Mouse (Mus musculus) 3134 (cell line): ENCODE measurements around the gene Kpna4.
A peak's percentile ranks its signal among the peaks of the same experiment; 100 is the strongest.

ENCODE experiments used
- DNase-seq: peaks from one replicate; pipeline ENCODE4 v3.0.0-alpha.2; 2011; ENCODE audit warnings: low spot score; ENCODE audit not compliant: insufficient read length; ENCODE audit errors: extremely low read depth

Kpna4 gene

GRCm38 (mm10) chr3:69126509-69127345 is at the start of gene Kpna4:
Gene Kpna4, minus strand, starts transcription at chr3:69127113.
- DNase-seq: peak; percentile 97

DNA sequence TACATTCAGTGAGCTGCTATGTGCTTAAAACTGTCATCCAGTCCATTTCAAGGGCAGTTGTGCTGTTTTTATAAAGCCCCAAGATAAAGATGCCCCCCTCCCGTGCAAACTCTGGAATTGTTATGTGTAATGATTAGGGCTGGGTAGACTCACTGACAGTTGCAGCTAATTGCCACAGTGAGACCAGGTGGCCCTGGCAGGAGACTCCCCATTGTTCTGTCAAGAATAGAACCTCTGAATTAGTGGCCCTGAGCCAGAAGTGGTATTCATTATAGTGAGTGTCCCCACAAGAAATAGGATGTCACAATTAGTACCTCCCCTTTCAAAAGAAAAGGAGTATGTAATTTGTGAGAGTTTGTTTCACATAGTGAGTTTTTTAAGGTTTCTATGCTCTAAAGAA is 48.3 kb upstream of the Kpna4 start:
- no peak for DNase-seq

DNA sequence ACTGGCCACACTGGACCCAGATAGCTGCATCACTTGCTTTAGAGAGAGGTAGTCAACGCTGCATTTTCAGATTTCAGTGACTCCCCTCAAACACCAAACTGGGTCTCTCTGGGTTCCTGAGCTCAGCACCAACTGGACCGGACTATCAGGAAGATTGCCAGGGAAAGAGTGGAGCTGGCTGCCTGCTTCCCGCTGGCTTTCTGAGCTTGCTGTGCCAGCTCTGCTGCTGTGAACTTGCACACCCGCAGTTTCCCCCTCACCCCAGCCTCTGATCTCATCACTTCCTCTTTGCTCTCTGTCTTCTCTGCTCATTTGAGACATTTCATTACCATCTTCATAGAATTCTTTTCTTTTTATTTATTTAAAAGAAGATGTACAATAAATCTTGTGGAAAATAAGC is 44.2 kb upstream of the Kpna4 start:
- no peak for DNase-seq

DNA sequence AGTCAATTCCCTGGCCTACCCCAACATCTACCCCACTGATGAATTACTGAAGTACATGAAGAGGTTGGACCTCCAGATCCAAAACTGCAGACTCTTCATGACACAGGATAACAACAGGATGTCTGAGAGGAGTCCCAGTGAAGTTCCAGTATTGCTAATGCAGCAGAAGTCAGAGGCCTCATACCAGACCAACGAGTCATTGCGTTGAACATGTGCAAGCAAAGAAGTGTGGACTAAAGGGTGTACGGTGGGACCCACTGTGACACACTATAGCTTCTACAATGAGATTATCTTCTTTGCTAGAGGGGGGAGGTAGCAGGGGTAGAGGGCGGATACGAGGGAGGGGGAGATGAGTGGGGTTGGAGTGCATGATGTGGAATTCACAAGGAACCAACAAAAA is 42.9 kb upstream of the Kpna4 start:
- peak; percentile 44 for DNase-seq

GRCm38 (mm10) chr3:69168724-69169123 is 41.8 kb upstream of the Kpna4 start:
- DNase-seq: peak; percentile 8

- no peak for DNase-seq
Measured at GRCm38 (mm10) chr3:69163057-69163456, 36.1 kb upstream of the Kpna4 start.

GRCm38 (mm10) chr3:69160429-69160828 is 33.5 kb upstream of the Kpna4 start:
- DNase-seq: no peak

- no peak for DNase-seq
Measured at GRCm38 (mm10) chr3:69159501-69159900, 32.6 kb upstream of the Kpna4 start.

DNA sequence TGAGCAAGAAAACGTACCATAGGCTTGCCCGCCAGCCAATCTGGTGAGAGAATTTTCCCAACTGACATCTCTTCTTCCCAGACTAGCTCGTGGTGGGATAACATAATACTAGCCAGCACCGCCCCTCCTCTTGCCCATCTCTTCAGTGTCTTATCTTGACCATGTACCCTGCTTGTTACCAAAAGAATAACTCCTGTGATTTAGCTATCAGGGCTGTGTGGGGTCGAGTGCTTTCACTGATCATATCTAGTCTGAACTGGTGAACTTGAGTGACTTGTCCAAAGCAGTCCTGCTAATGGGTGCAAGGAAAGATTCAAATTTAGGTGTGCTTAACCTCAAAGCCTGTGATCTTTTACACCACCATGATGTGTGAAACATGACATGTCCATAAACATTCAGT is 31.0 kb upstream of the Kpna4 start:
- no peak for DNase-seq

- DNase-seq: no peak
Measured at GRCm38 (mm10) chr3:69156484-69156883, 29.6 kb upstream of the Kpna4 start.

- DNase-seq: no peak
Measured at GRCm38 (mm10) chr3:69154691-69155090, 27.8 kb upstream of the Kpna4 start.

DNA sequence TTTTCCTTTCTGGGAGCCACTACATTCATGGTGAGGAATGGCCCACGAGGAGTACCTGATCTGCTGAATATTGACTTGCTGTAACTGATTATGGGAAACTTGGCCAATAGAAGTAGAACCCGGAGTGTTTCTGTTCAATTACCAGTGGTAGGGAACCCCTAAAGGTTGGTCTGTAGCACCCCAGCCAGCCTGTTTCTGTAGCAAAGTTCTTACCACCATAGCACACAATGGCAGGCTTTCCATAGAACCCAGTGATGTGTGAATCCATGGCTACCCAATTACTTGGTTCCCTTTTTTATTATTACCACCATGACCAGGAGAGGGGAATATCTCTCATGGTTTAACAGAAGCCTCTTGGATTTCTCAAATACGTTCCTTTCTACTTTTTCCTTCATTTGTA is 24.0 kb upstream of the Kpna4 start:
- DNase-seq: no peak

DNA sequence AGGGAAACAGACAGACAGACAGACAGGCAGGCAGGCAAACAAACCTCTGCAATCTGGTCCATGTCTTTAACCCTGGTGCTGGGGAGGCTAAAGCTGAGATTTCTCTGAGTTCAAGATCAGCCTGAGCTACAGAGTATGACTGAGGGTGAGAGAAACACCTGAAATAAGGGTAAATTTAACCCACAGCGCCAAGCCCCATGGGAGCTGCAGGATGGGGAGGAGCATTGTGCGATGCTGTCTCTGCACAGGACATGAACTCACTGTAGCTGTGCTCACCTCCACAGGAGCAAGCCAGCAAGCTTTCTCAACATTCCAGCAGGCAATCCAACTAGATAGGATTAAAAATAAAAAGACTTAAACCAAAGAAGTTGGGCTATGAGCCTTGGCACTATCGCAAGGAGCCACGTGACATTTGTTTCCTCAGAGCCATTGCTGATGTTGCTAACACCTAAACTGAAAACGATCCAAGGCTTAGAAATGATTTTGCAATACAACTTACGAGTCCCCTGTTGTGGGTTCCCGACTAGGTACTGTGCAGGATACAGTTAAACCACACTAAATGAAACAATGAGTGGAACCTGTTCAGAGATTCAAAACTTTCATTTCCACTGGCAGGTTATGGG is 15.6 kb upstream of the Kpna4 start:
- no peak for DNase-seq

DNA sequence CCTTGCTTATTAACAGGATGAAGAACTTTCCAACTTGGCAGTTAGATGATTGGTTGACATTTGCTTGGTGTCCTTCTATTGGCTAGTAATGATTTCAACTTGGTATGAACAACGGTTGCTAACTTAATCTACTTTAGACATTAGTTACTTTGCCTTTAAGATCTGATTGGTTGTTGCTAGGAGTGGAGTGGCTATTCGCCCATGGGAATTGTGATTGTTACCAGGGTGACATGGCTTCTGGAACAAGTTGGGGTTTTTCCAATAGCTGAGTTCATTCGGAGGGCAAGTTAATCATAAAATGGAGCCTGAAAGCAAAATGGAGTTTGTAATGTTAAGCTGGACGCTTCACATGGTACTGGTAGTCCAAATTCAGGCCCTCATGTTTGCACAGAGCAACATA is 13.9 kb upstream of the Kpna4 start:
- DNase-seq: no peak

DNA sequence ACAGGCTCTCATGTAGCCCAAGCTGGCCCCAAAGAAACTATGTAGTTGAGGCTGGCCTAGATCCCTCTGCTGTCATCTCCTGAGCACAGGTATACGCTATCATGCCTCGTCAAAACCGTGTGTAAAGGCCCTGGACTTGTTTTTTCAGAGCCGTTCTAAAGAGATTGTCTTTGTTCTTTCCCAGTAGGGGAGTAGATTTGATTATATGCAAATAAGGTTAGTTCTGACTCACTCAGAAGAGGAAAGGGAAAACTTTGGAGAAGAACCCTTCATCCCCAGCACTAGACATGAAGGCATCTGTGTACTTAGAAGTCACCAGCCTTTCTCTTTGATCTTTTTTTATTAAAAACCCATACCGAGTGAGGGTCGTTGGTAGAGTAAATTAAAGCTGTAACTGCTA is 9.1 kb upstream of the Kpna4 start:
- no peak for DNase-seq

- no peak for DNase-seq
Measured at GRCm38 (mm10) chr3:69130973-69131372, 4.1 kb upstream of the Kpna4 start.

DNA sequence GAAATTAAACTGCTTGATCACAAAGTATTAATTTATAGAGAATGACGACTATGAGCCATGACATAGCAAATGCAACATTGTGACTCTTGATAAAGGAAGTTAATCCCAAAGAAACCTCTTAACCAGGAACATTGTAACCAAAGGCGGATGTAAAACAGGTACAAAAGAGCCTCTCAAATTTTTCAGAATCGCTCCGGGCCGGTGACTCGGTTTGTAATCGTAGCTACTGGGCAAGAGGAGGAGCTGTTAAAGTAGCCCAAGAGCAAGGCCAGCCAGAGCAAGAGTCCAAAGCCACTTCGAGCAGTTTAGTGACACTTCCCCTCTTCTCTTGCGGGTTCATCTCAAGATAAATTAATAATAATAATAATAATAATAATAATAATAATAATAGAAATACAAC is 780 bp upstream of the Kpna4 start:
- no peak for DNase-seq

GRCm38 (mm10) chr3:69127346-69127678 is 399 bp upstream of the Kpna4 start:
- no peak for DNase-seq

- DNase-seq: peak; percentile 69
Measured at GRCm38 (mm10) chr3:69125891-69126508, 913 bp downstream of the Kpna4 start.

GRCm38 (mm10) chr3:69125461-69125860 is 1.5 kb downstream of the Kpna4 start:
- no peak for DNase-seq

DNA sequence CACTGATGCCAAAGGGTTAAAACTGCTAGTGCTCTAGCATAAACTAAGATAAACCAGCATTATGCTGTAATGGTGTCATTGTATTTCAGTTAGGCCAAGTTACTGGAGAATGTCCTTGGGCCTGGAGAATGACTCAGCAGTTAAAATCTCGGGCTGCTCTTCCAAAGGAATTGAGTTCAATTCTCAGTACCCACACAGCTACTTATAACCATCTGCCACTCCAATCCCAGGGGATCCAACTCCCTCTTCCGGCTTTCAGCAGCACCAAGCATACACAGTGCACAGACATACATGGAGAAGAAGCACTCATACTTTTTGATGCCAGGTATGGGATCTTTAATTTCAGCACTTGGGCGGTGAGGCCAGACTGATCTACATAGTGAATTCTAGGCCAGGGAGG is 8.1 kb downstream of the Kpna4 start:
- peak; percentile 62 for DNase-seq

DNA sequence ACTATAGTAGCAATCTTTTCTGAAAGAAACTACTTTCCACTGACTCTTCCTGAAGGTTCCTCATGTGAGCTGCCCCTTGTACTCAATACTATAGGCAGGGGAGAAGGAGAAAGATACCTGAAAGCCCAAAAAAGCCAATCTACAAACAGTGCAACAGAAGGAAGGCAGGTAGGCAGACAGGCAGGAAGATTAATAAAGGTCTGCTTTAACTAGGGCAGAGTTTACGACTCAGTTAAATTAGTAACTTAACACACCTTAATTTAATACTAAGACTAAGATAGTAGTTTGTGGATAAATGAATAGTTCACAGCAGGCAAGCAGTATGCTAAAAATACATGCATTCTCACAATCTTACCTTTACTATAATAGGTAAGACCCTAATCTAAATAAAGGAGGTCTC is 12.2 kb downstream of the Kpna4 start:
- no peak for DNase-seq
